ENCODE assay signal across 31 mouse cellular contexts in genomic region chr2:107013161-107013560, GRCm38 (mm10). TPM values are rescaled to one million over a fixed set of nuclear protein-coding genes. Genes with fewer than 3 reads are reported as not detected.
"Had no signal": no experiment of that assay in that cellular context is flagged by ENCODE, and none has a peak within 500 bp of the region (broad histone marks: within the 10 kb centered on the region; RNA-seq: fewer than 3 reads in every experiment).

No protein-coding gene starts in this region.

- H3K36me3 ChIP-seq: liver, embryonic 13.5 days; neural tube, embryonic 12.5 days; neural tube, embryonic 15.5 days; stomach, embryonic 15.5 days had no signal

- H3K4me2 ChIP-seq: liver, embryonic 13.5 days; midbrain, embryonic 11.5 days; neural tube, embryonic 12.5 days; neural tube, embryonic 15.5 days; stomach, embryonic 15.5 days had no signal

- H3K4me1 ChIP-seq: liver, embryonic 13.5 days; neural tube, embryonic 12.5 days; neural tube, embryonic 15.5 days; stomach, embryonic 15.5 days had no signal

- H3K9ac ChIP-seq: liver, embryonic 13.5 days; neural tube, embryonic 12.5 days; neural tube, embryonic 15.5 days; stomach, embryonic 15.5 days had no signal

- DNase-seq: kidney, adult 9 months; kidney, postnatal 14 days; layer of hippocampus, adult 9-11 months; layer of hippocampus, postnatal 36 days; liver, embryonic 13.5 days; lung, adult 2 months; lung, postnatal 14 days; lung, postnatal 4 days; midbrain, embryonic 14.5 days; right cerebral cortex, adult 18-20 months; right cerebral cortex, postnatal 25 days; spleen, adult 18-20 months; thymus, postnatal 25 days had no signal

- H3K9me3 ChIP-seq: liver, embryonic 13.5 days; neural tube, embryonic 12.5 days; neural tube, embryonic 15.5 days; stomach, embryonic 15.5 days had no signal

- H3K27ac ChIP-seq: layer of hippocampus, adult 2 months; left cerebral cortex, adult 2 months; liver, embryonic 13.5 days; neural tube, embryonic 12.5 days; neural tube, embryonic 15.5 days; stomach, embryonic 15.5 days had no signal

- H3K4me3 ChIP-seq: layer of hippocampus, adult 2 months; left cerebral cortex, adult 2 months; liver, embryonic 13.5 days; neural tube, embryonic 12.5 days; neural tube, embryonic 15.5 days; stomach, embryonic 15.5 days had no signal

- H3K27me3 ChIP-seq: liver, embryonic 13.5 days; neural tube, embryonic 12.5 days; neural tube, embryonic 15.5 days; stomach, embryonic 15.5 days had no signal

RNA-seq across cellular contexts. Expression of gene Fshb, which starts 46.3 kb away (rescaled TPM):
- total RNA-seq: layer of hippocampus, adult 2 months; layer of hippocampus, postnatal 36 days; left cerebral cortex, adult 2 months; left cerebral cortex, postnatal 10 days; left cerebral cortex, postnatal 36 days; liver, adult 2 months; megakaryocyte progenitor cell, adult 5-6 weeks; megakaryocyte-erythroid progenitor cell, adult 5-6 weeks; midbrain, postnatal 0 days had no signal
- polyA plus RNA-seq: kidney, embryonic 16.5 days; large intestine, adult 2 months; limb, embryonic 11.5 days; limb, embryonic 14.5 days; liver, adult 2 months; liver, embryonic 13.5 days; liver, embryonic 16.5 days; lung, adult 2 months; lung, embryonic 16.5 days; midbrain, embryonic 11.5 days; midbrain, embryonic 14.5 days; midbrain, postnatal 0 days; neural tube, embryonic 12.5 days; neural tube, embryonic 15.5 days; stomach, embryonic 15.5 days had no signal
